Mouse (Mus musculus) embryonic fibroblast, embryonic 13.5 days (primary cell): ENCODE results near the gene Tmem88b.

ENCODE experiments used
- CTCF ChIP-seq: IDR thresholded peaks from 2 replicates; pipeline ENCODE4 v1.5.1; 2011; ENCODE audit warnings: mild to moderate bottlenecking, control low read depth, low read length, moderate library complexity, borderline replicate concordance; ENCODE audit not compliant: insufficient read depth
- POLR2A ChIP-seq: IDR thresholded peaks from 2 replicates; pipeline ENCODE4 v1.6.1; 2011; ENCODE audit warnings: low read depth, mild to moderate bottlenecking, control low read depth, low read length, moderate library complexity

- no peak for TF ChIP-seq CTCF
- TF ChIP-seq POLR2A: 0 out of 2 replicates have a peak, but pooled peaks have one; percentile 13
Observed at GRCm38 (mm10) chr4:155759862-155760612, 25.6 kb downstream of the Tmem88b start.
